ENCODE assay signal across 9 mouse cellular contexts in genomic region chr11:88908557-88909211, GRCm38 (mm10). TPM values are rescaled to one million over a fixed set of nuclear protein-coding genes. Genes with fewer than 3 reads are reported as not detected.
A peak's percentile ranks its signal among the peaks of the same experiment; 100 is the strongest.
DNase-seq lines count a peak whose midpoint lies in the region; ATAC-seq lines count a peak whose summit lies in the region.
"Had no signal": no experiment of that assay in that cellular context is flagged by ENCODE, and none has a peak within 500 bp of the region (broad histone marks: within the 10 kb centered on the region; RNA-seq: fewer than 3 reads in every experiment).

No protein-coding gene starts in this region.

- H3K9ac ChIP-seq in midbrain, embryonic 14.5 days (replicated peaks; ENCODE audit: low read length): no peak overlapping the region
- no peak overlapping the region for H3K9ac ChIP-seq in midbrain, embryonic 16.5 days (ENCODE audit: low read depth, low read length)
- H3K9ac ChIP-seq in intestine, embryonic 14.5 days (ENCODE audit: low read length): no peak overlapping the region
- no peak overlapping the region for H3K9ac ChIP-seq in liver, embryonic 11.5 days (ENCODE audit: low read depth, low read length)

- DNase-seq in midbrain, embryonic 14.5 days: peak; percentile 65
- peak; percentile 76 for DNase-seq in adrenal gland, adult 2 months
- DNase-seq in embryo, embryonic 11.5 days (ENCODE audit: low read depth, low spot score): peak; percentile 5
- peak; percentile 56 for DNase-seq in intestine, embryonic 14.5 days (ENCODE audit: low spot score)
- no peak for DNase-seq in liver, embryonic 11.5 days (ENCODE audit: low spot score)
- DNase-seq in retina, postnatal 7 days (ENCODE audit: low read depth, low spot score): peak; percentile 40
- DNase-seq in yolk sac, embryonic 10.5 days (ENCODE audit: low spot score): no peak

- WGBS in midbrain, embryonic 14.5 days: 85% methylated on average over 1 of the region's 1 CpGs
- WGBS in midbrain, embryonic 16.5 days: 100% methylated on average over 1 of the region's 1 CpGs
- 100% methylated on average over 1 of the region's 1 CpGs for WGBS in intestine, embryonic 14.5 days
- 85% methylated on average over 1 of the region's 1 CpGs for WGBS in liver, embryonic 11.5 days

- H3K9me3 ChIP-seq in midbrain, embryonic 14.5 days (ENCODE audit: control insufficient read depth, low read length): no peaks in the 10 kb centered on the region
- no peaks in the 10 kb centered on the region; the same call in 1 of the 2 replicates for H3K9me3 ChIP-seq in midbrain, embryonic 16.5 days (replicated peaks; ENCODE audit: control insufficient read depth, low read length, poor library complexity, severe bottlenecking)
- H3K9me3 ChIP-seq in intestine, embryonic 14.5 days (ENCODE audit: control insufficient read depth, low read length): no peaks in the 10 kb centered on the region
- no peaks in the 10 kb centered on the region for H3K9me3 ChIP-seq in liver, embryonic 11.5 days (ENCODE audit: control insufficient read depth, low read length)

- H3K36me3 ChIP-seq in midbrain, embryonic 14.5 days (ENCODE audit: control insufficient read depth, insufficient read depth, low read length): no peaks in the 10 kb centered on the region
- no peaks in the 10 kb centered on the region for H3K36me3 ChIP-seq in midbrain, embryonic 16.5 days (ENCODE audit: control insufficient read depth, insufficient read depth, low read length)
- H3K36me3 ChIP-seq in intestine, embryonic 14.5 days (ENCODE audit: control insufficient read depth, insufficient read depth, low read length): no peaks in the 10 kb centered on the region
- no peaks in the 10 kb centered on the region for H3K36me3 ChIP-seq in liver, embryonic 11.5 days (ENCODE audit: control insufficient read depth, insufficient read depth, low read length)

- H3K4me2 ChIP-seq in midbrain, embryonic 14.5 days (ENCODE audit: low read length): no peak overlapping the region
- no peak overlapping the region for H3K4me2 ChIP-seq in midbrain, embryonic 16.5 days (ENCODE audit: low read length)
- no peak overlapping the region for H3K4me2 ChIP-seq in intestine, embryonic 14.5 days (ENCODE audit: low read length)
- H3K4me2 ChIP-seq in liver, embryonic 11.5 days: no peak overlapping the region

- H3K27ac ChIP-seq in midbrain, embryonic 14.5 days (replicated peaks; ENCODE audit: low read depth, low read length): no peak overlapping the region
- H3K27ac ChIP-seq in midbrain, embryonic 16.5 days (ENCODE audit: low read length): no peak overlapping the region
- no peak overlapping the region for H3K27ac ChIP-seq in intestine, embryonic 14.5 days (ENCODE audit: low read depth)
- no peak overlapping the region for H3K27ac ChIP-seq in liver, embryonic 11.5 days (ENCODE audit: low read depth, low read length)

- no peak for ATAC-seq in midbrain, embryonic 14.5 days (ENCODE audit: low FRiP score, low TSS enrichment)
- no peak for ATAC-seq in midbrain, embryonic 16.5 days
- ATAC-seq in intestine, embryonic 14.5 days (replicated peaks; ENCODE audit: low FRiP score, low TSS enrichment, low read depth): no peak
- ATAC-seq in liver, embryonic 11.5 days (replicated peaks; ENCODE audit: low FRiP score): peak; percentile 68

- no peaks in the 10 kb centered on the region for H3K27me3 ChIP-seq in midbrain, embryonic 14.5 days (ENCODE audit: control insufficient read depth, insufficient read depth, low read length)
- H3K27me3 ChIP-seq in midbrain, embryonic 16.5 days (ENCODE audit: control insufficient read depth, insufficient read depth, low read depth, low read length): no peaks in the 10 kb centered on the region
- H3K27me3 ChIP-seq in intestine, embryonic 14.5 days (replicated peaks; ENCODE audit: control insufficient read depth, insufficient read depth, low read length): no peaks in the 10 kb centered on the region
- H3K27me3 ChIP-seq in liver, embryonic 11.5 days (replicated peaks; ENCODE audit: control insufficient read depth, insufficient read depth, low read length): no peaks in the 10 kb centered on the region

- no peaks in the 10 kb centered on the region for H3K4me1 ChIP-seq in midbrain, embryonic 14.5 days (ENCODE audit: control insufficient read depth, insufficient read depth, low read length)
- no peaks in the 10 kb centered on the region for H3K4me1 ChIP-seq in midbrain, embryonic 16.5 days (ENCODE audit: control insufficient read depth, insufficient read depth, low read length)
- H3K4me1 ChIP-seq in intestine, embryonic 14.5 days (replicated peaks; ENCODE audit: control insufficient read depth, insufficient read depth, low read length): no peaks in the 10 kb centered on the region
- no peaks in the 10 kb centered on the region for H3K4me1 ChIP-seq in liver, embryonic 11.5 days (replicated peaks; ENCODE audit: control insufficient read depth, insufficient read depth, low read length)

- no peak overlapping the region for H3K4me3 ChIP-seq in midbrain, embryonic 14.5 days (replicated peaks; ENCODE audit: low read depth, low read length)
- no peak overlapping the region for H3K4me3 ChIP-seq in midbrain, embryonic 16.5 days (ENCODE audit: low read depth, low read length)
- no peak overlapping the region for H3K4me3 ChIP-seq in intestine, embryonic 14.5 days (ENCODE audit: low read depth, low read length)
- H3K4me3 ChIP-seq in liver, embryonic 11.5 days (ENCODE audit: low read depth, low read length): no peak overlapping the region

RNA-seq across cellular contexts. Expression of gene Akap1, which starts 44.3 kb away (rescaled TPM):
- polyA plus RNA-seq in midbrain, embryonic 14.5 days (2014; fragmentation: Nextera tagmentation; extraction: Ambion mirVana): 28.7 and 29.0 TPM in 2 replicates
- polyA plus RNA-seq in midbrain, embryonic 16.5 days (2015; fragmentation: Nextera tagmentation; extraction: Ambion mirVana): 31.2 and 33.3 TPM in 2 replicates
- 100 to 1,000 TPM in 1 of 2 experiments, 10 to 100 TPM in 1; 95.0 to 144 TPM for total RNA-seq in adrenal gland, adult 2 months (2021)
- polyA plus RNA-seq in adrenal gland, adult 2 months (2012; rRNA removed): 54.2 and 59.5 TPM in 2 replicates
- 26.7 and 28.2 TPM in 2 replicates for polyA plus RNA-seq in intestine, embryonic 14.5 days (2014; fragmentation: Nextera tagmentation; extraction: Ambion mirVana)
- 17.3 and 18.9 TPM in 2 replicates for polyA plus RNA-seq in liver, embryonic 11.5 days (2014; fragmentation: Nextera tagmentation; extraction: Ambion mirVana)

RNA-seq across cellular contexts. Expression of gene Scpep1, which starts 46.6 kb away (rescaled TPM):
- 19.9 and 26.8 TPM in 2 replicates for polyA plus RNA-seq in midbrain, embryonic 14.5 days (2014; fragmentation: Nextera tagmentation; extraction: Ambion mirVana)
- polyA plus RNA-seq in midbrain, embryonic 16.5 days (2015; fragmentation: Nextera tagmentation; extraction: Ambion mirVana): 31.9 and 37.9 TPM in 2 replicates
- 100 to 1,000 TPM; 168 to 250 TPM for total RNA-seq in adrenal gland, adult 2 months (2021)
- polyA plus RNA-seq in adrenal gland, adult 2 months (2012; rRNA removed): 25.2 and 37.0 TPM in 2 replicates
- 94.7 and 97.4 TPM in 2 replicates for polyA plus RNA-seq in intestine, embryonic 14.5 days (2014; fragmentation: Nextera tagmentation; extraction: Ambion mirVana)
- polyA plus RNA-seq in liver, embryonic 11.5 days (2014; fragmentation: Nextera tagmentation; extraction: Ambion mirVana): 57.4 and 59.4 TPM in 2 replicates

RNA-seq across cellular contexts. Expression of gene Elobl, which starts 58.0 kb away (rescaled TPM):
- not detected in 2 replicates for polyA plus RNA-seq in midbrain, embryonic 14.5 days (2014; fragmentation: Nextera tagmentation; extraction: Ambion mirVana)
- not detected in 2 replicates for polyA plus RNA-seq in midbrain, embryonic 16.5 days (2015; fragmentation: Nextera tagmentation; extraction: Ambion mirVana)
- total RNA-seq in adrenal gland, adult 2 months (2021): not detected
- polyA plus RNA-seq in adrenal gland, adult 2 months (2012; rRNA removed): 0.17 TPM in 1 of 2 replicates, not detected in the other
- polyA plus RNA-seq in intestine, embryonic 14.5 days (2014; fragmentation: Nextera tagmentation; extraction: Ambion mirVana): not detected in 2 replicates
- polyA plus RNA-seq in liver, embryonic 11.5 days (2014; fragmentation: Nextera tagmentation; extraction: Ambion mirVana): not detected in 2 replicates
- polyA plus RNA-seq: neural tube, embryonic 14.5 days had no signal

Comparison
In these comparisons a context has a peak if more than half of its experiments do, and no peak if none do; other contexts are left out.
1. DNase-seq: peak in midbrain, embryonic 14.5 days (single experiment), adrenal gland, adult 2 months (single experiment), embryo, embryonic 11.5 days (single experiment), intestine, embryonic 14.5 days (single experiment) and retina, postnatal 7 days (single experiment); none in liver, embryonic 11.5 days (single experiment) and yolk sac, embryonic 10.5 days (single experiment).